Mouse (Mus musculus) testis, adult 2 months (tissue): ENCODE results near the gene Guk1.

ENCODE experiments used
- CTCF ChIP-seq: fragments of 200-500 bp; IDR thresholded peaks from 2 replicates; pipeline ENCODE4 v1.5.1; 2012; ENCODE audit warnings: low read depth, mild to moderate bottlenecking, inconsistent platforms, low read length, moderate library complexity; ENCODE audit not compliant: control insufficient read depth, insufficient read depth, insufficient replicate concordance
- POLR2A ChIP-seq: fragments of 200-500 bp; IDR thresholded peaks from 2 replicates; pipeline ENCODE4 v1.6.1; 2012; ENCODE audit warnings: low read depth, mild to moderate bottlenecking, inconsistent platforms, low read length, moderate library complexity; ENCODE audit not compliant: control insufficient read depth

DNA sequence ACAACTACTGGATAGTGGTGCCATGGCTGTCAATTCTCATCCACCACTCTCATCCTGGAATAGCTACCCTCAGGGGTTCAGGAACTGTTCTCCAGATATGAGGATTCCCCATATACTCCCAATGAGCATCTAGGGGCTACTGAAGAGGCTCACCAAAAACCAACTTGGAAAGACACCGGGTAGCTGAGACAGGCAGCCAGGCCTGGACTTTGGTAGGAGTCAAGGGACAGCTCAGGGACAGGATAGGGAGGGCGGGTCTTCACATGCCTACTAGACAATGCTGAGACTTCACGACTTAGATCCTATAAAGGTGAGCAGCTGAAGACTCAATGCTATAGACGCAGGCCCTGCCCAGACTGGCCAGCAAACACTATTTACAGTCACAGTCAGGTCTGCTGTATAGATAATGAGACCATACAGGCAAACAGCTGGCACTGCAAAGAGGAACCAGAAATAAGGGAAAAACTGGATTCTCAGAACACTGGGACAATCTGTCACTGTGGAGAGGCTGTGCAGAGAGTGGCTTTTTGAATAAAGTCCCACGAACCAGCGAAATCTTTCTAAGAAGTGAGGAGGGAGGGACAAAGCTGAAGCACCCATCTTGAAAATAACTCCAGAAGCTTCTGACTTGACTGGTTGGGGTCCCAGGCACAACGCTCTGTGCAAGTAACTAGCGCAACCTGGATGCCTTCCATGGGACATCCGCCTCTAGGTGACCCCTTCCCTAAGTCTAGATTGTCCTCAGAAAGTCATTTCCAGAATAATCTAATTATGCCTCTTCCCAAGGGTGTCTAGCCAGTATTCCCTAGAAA is 29.4 kb downstream of the Guk1 start:
- TF ChIP-seq CTCF (no peak), POLR2A (no peak)
